In genomic region chr13:59547091-59547490, GRCm38 (mm10) we compare ENCODE assay signal across 11 mouse cellular contexts. TPM values are rescaled to one million over a fixed set of nuclear protein-coding genes. Genes with fewer than 3 reads are reported as not detected.
DNase-seq lines count a peak whose midpoint lies in the region; ATAC-seq and TF ChIP-seq lines count a peak whose summit lies in the region.
"Had no signal": no experiment of that assay in that cellular context is flagged by ENCODE, and none has a peak within 500 bp of the region (broad histone marks: within the 10 kb centered on the region; RNA-seq: fewer than 3 reads in every experiment).

No protein-coding gene starts in this region.

- TF ChIP-seq POLR2A in thymus, adult 2 months (IDR thresholded peaks at IDR 0.05; ENCODE audit: control insufficient read depth, extremely low read depth, insufficient read depth, low read length, poor library complexity), result no peak

- H3K9ac ChIP-seq in lung, postnatal 0 days (replicated peaks; ENCODE audit: low read depth), result no peak overlapping the region
- H3K9ac ChIP-seq: liver, embryonic 13.5 days; midbrain, embryonic 12.5 days had no signal

- 50% methylated on average over 2 of the region's 2 CpGs for WGBS in lung, postnatal 0 days
- 87% methylated on average over 2 of the region's 2 CpGs for WGBS in thymus, adult 2 months

- no peaks in the 10 kb centered on the region for H3K9me3 ChIP-seq in lung, postnatal 0 days (ENCODE audit: low read length)
- H3K9me3 ChIP-seq: liver, embryonic 13.5 days; midbrain, embryonic 12.5 days had no signal

- no peak for TF ChIP-seq CTCF in gastrocnemius, adult 2 months (IDR thresholded peaks at IDR 0.05)
- TF ChIP-seq CTCF in lung, postnatal 0 days (IDR thresholded peaks at IDR 0.05), result no peak
- no peak for TF ChIP-seq CTCF in thymus, adult 2 months (IDR thresholded peaks at IDR 0.05; ENCODE audit: borderline replicate concordance, control insufficient read depth, extremely low read depth, insufficient read depth, low read length, poor library complexity)

- no peak for DNase-seq in gastrocnemius, adult 2 months
- DNase-seq in gastrocnemius, postnatal 14 days, result no peak
- peak; percentile 17 for DNase-seq in heart, postnatal 25 days (ENCODE audit: low spot score)
- no peak for DNase-seq in lung, postnatal 0 days (ENCODE audit: low spot score)
- no peak for DNase-seq in urinary bladder, postnatal 10 days (ENCODE audit: low spot score)
- no peak for DNase-seq in thymus, adult 2 months
- DNase-seq in layer of hippocampus, adult 9-10 months (ENCODE audit: low spot score), result no peak
- DNase-seq: liver, embryonic 13.5 days; right cerebral cortex, postnatal 25 days had no signal

- no peaks in the 10 kb centered on the region for H3K27me3 ChIP-seq in lung, postnatal 0 days (replicated peaks; ENCODE audit: insufficient read depth, low read length)
- H3K27me3 ChIP-seq in thymus, adult 2 months (ENCODE audit: control insufficient read depth, insufficient read depth, low read length), result no peaks in the 10 kb centered on the region
- H3K27me3 ChIP-seq: liver, embryonic 13.5 days; midbrain, embryonic 12.5 days had no signal

- peak; percentile 44 for ATAC-seq in lung, postnatal 0 days

- intact Hi-C loops in gastrocnemius, adult 2 months (cut with DNase I), result no loop called here
- intact Hi-C loops in gastrocnemius, postnatal 14 days (cut with DNase I; ENCODE audit: low total_unique reads), result no loop called here
- intact Hi-C loops in heart, postnatal 25 days (cut with DNase I), result no loop called here

- H3K4me3 ChIP-seq in gastrocnemius, adult 2 months, result no peak overlapping the region
- no peak overlapping the region for H3K4me3 ChIP-seq in brown adipose tissue, adult 24 weeks (ENCODE audit: insufficient read depth, low read depth, low read length)
- H3K4me3 ChIP-seq in lung, postnatal 0 days (ENCODE audit: low read depth, low read length), result no peak overlapping the region
- no peak overlapping the region for H3K4me3 ChIP-seq in thymus, adult 2 months (ENCODE audit: control insufficient read depth, insufficient read depth, low read length)
- H3K4me3 ChIP-seq: liver, embryonic 13.5 days; midbrain, embryonic 12.5 days had no signal

- H3K4me1 ChIP-seq in brown adipose tissue, adult 24 weeks (ENCODE audit: control insufficient read depth, insufficient read depth, insufficient read length, low read length), result peaks cover 15% of the 10 kb centered on the region
- H3K4me1 ChIP-seq in lung, postnatal 0 days (ENCODE audit: insufficient read depth, low read depth, low read length), result peaks cover 7% of the 10 kb centered on the region; the same call in 1 of the 2 replicates
- peaks cover 6% of the 10 kb centered on the region; the same call in 1 of the 2 replicates for H3K4me1 ChIP-seq in thymus, adult 2 months (replicated peaks; ENCODE audit: control insufficient read depth, insufficient read depth, low read length)
- H3K4me1 ChIP-seq: midbrain, embryonic 12.5 days had no signal

- no peaks in the 10 kb centered on the region for H3K36me3 ChIP-seq in lung, postnatal 0 days (ENCODE audit: insufficient read depth, low read length)
- H3K36me3 ChIP-seq in thymus, adult 2 months (ENCODE audit: control insufficient read depth, insufficient read depth, low read length), result no peaks in the 10 kb centered on the region
- H3K36me3 ChIP-seq: liver, embryonic 13.5 days; midbrain, embryonic 12.5 days had no signal

- peak overlapping the region; percentile 54; the same call in 1 of the 2 replicates for H3K27ac ChIP-seq in gastrocnemius, adult 2 months
- H3K27ac ChIP-seq in brown adipose tissue, adult 24 weeks (replicated peaks; ENCODE audit: low read depth, low read length), result 0 out of 2 replicates have a peak overlapping the region, but pooled peaks have one; percentile 28
- no peak overlapping the region for H3K27ac ChIP-seq in lung, postnatal 0 days (ENCODE audit: low read length)
- H3K27ac ChIP-seq in thymus, adult 2 months (ENCODE audit: control insufficient read depth, insufficient read depth, low read length), result no peak overlapping the region
- H3K27ac ChIP-seq: midbrain, embryonic 12.5 days had no signal

- no peak for TF ChIP-seq EP300 in lung, postnatal 0 days (IDR thresholded peaks at IDR 0.05)

- no peak overlapping the region for H3K4me2 ChIP-seq in lung, postnatal 0 days (replicated peaks; ENCODE audit: low read depth, low read length)
- H3K4me2 ChIP-seq: liver, embryonic 13.5 days; midbrain, embryonic 12.5 days had no signal

RNA-seq across cellular contexts. Expression of gene Agtpbp1, which starts 37.9 kb away (rescaled TPM):
- 10 to 100 TPM; 59.1 to 71.0 TPM for total RNA-seq in gastrocnemius, adult 2 months (2021)
- total RNA-seq in gastrocnemius, postnatal 14 days (2021), result 10 to 100 TPM; 37.4 to 38.7 TPM
- polyA plus RNA-seq in brown adipose tissue, adult 24 weeks (2012; ENCODE audit: insufficient read depth, insufficient read length, missing spikeins), result 38.1 and 46.3 TPM in 2 replicates
- total RNA-seq in heart, postnatal 25 days (2021), result 100 to 1,000 TPM; 143 to 166 TPM
- polyA plus RNA-seq in lung, postnatal 0 days (2015; fragmentation: Nextera tagmentation; extraction: Ambion mirVana), result 14.1 and 17.3 TPM in 2 replicates
- polyA plus RNA-seq in thymus, adult 2 months (2012; rRNA removed), result 9.9 and 13.5 TPM in 2 replicates

RNA-seq across cellular contexts. Expression of gene Naa35, which starts 38.0 kb away (rescaled TPM):
- total RNA-seq in gastrocnemius, adult 2 months (2021), result 10 to 100 TPM; 29.2 to 32.7 TPM
- 10 to 100 TPM; 25.2 to 26.4 TPM for total RNA-seq in gastrocnemius, postnatal 14 days (2021)
- 36.6 and 57.0 TPM in 2 replicates for polyA plus RNA-seq in brown adipose tissue, adult 24 weeks (2012; ENCODE audit: insufficient read depth, insufficient read length, missing spikeins)
- 10 to 100 TPM; 78.6 to 96.1 TPM for total RNA-seq in heart, postnatal 25 days (2021)
- polyA plus RNA-seq in lung, postnatal 0 days (2015; fragmentation: Nextera tagmentation; extraction: Ambion mirVana), result 43.3 and 53.5 TPM in 2 replicates
- polyA plus RNA-seq in thymus, adult 2 months (2012; rRNA removed), result 44.5 and 54.3 TPM in 2 replicates

Comparison
In these comparisons a context has a peak if more than half of its experiments do, and no peak if none do; other contexts are left out.
1. H3K27ac ChIP-seq: peak in gastrocnemius, adult 2 months (single experiment) and brown adipose tissue, adult 24 weeks (single experiment); none in lung, postnatal 0 days (single experiment) and thymus, adult 2 months (single experiment).